Mouse (Mus musculus): Measurements from ENCODE around the gene Ano2.
A peak's percentile ranks its signal among the peaks of the same experiment; 100 is the strongest.

The Ano2 gene

DNA sequence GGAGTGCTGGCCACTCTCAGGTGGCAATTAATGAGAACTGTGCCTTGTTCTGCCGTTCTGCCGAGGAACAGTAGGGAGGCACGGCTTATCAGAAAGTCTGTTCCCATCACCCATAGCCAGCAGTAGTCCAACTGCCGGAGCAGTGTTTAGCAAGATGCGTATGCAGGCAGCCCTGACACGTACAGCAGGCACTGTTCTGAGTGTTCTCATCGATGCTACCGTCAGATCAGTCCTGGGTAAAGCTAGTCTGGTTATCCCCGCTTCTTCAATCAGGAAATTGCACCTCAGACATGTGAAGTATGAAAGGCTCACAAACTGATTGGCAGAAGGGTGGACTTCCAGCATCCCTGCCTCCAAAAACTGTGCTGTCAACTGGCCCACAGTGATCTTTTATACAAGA is 224.2 kb downstream of the Ano2 start:
- no peak for DNase-seq (ENCODE audit: low spot score in 2 of 2)

DNA sequence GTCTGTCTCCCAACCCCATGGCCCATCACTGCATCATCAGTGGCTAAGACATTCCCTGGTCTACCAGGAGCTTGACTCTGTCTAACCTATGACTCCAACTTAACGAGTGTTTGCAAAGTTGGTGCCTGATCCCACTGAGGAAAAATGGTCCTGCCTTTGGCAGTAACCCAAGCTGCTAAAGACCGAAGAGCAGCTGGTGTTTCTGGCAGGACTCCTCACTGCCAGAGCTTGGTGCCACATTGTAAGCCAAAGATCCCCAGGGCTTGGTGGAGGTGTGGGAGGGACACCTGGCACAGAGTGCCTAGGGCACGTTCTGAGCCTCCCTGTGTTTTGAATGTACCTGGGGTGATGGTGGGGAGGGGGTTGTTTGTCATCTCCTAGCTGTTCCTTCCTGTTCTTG is 232.5 kb downstream of the Ano2 start:
- DNase-seq (ENCODE audit: low spot score in 2 of 2): no peak

DNA sequence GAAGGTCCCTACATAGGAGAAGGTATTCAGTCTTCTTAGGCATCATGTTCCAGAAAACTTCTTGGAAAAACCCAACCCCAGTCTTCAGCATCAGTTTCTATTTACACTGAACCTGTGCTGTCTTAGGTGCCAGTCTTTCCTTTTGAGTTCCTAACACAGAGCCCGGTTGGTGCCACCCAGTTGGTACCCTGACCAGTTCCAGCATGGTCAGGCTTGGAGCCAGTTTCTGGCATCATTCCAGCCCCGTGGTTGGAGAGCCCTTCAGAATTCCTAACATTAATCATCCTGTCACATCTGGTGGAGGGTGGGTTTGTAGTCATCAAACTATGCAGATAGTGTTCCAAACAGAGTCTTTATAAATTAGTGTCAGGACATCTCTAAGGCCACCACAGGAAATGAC is 234.8 kb downstream of the Ano2 start:
- no peak for DNase-seq (ENCODE audit: low spot score in 2 of 2)

DNA sequence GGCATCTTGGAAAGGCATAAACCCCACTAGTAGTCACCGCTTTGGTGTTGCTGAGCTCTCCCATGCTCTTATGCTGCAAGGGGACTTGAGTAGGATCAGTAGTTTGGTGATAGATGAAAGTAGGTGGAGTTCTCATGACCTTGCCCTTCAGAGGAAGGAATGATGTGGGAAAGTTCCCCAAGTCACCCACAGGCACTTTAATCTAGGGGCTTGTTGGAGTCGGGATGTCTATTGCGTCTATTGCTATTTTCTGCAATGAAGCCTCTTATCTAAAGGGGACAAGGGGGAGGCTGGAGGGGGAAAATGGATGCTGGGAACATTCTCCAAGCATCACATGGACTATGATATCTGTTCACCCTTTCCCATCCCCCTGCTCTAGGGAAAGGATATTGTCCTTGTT is 235.6 kb downstream of the Ano2 start:
- peak in 1 of 2 experiments; percentile 14 for DNase-seq (ENCODE audit: low spot score in 2 of 2)

DNA sequence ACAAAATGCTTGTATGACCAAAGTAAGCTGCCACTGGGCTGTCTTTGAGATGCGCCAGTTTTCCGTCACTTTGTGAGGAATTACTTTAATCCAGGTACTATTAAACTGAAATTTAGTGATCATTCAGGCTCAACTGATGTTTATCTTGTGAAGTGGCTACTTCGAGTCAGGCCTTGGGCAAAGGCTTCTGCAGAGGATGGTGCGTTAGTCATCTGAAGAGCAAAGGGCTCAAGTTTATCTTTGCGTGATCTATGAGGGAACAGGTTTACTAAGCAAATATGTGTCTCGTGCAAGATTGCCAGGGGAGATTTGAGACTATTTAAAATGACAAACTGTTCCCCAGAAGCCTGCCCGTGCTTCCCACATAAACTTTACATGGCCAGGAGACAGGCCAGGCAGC is 241.7 kb downstream of the Ano2 start:
- DNase-seq (ENCODE audit: low spot score in 2 of 2): no peak

DNA sequence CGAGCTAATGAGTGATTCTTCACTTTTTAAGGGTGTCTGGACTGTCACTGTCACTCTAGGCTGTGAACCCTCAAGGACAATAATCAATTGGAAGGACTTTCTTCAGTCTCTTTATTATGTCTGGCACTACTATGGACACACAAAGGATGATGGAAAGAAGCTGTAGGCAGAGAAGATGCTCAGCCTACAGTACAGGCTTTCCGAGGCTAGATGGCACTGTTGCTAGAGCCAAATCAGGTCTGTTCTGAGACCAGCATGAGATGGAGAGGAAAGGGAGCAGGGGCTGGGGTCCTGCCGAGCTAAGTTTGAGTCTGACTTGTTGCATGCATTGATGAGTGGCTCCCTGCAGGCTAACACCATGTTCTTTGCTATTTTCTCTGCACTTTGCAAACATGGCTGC is 264.7 kb downstream of the Ano2 start:
- peak; percentile 9 to 14 for DNase-seq (ENCODE audit: low spot score in 2 of 2)

DNA sequence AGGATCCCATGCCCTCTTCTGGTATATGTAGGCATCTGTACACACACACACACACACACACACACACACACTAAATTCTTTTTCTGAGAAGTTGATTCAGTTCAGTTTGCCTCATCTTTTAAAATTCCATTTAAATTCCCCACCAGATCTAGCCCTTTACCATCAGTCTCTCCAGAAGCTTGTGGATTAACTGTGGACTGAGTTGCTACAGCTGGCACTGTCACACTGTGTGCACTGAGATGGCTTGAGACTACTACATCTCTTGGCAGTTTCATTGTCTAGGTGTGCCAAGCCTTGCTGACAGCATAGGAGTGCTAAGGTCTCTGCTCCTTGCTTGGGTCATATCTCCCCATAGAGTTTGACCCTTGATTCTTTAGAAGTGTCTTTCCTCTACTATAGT is 283.3 kb downstream of the Ano2 start:
- DNase-seq (ENCODE audit: low spot score in 2 of 2): no peak

DNA sequence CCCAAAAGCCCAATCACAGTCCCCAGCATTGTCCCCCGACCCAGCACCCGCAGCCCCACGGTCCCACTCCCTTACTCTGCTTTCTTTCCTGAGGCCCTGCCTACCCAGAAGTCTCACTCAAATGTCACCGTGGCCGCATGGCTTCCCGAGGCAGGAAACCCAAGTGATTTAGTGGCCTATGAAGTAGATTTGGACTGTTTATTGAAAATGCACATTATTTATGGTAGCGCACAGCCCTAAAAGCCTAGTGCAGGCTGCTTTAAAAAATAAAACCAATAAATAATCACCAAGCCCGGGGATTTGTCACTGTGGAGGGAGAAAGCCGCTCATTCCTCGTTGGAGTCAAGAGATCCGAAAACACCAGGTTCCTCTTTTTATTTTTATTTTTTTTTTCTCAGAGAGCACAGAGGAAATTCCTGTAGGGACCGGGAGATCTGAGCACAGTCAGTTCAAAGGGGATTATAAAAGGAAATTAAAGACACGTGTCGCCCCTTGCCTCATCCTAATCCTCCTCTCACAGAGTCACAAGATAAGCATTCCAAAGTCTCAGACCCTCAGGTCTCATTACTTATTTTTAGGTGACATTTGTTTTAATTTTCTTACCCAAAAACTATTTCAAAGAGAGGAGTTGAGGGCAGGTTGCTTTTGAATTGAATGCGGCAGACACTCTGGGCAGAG is 285.7 kb downstream of the Ano2 start:
- no peak for DNase-seq (ENCODE audit: low spot score in 2 of 2)

DNA sequence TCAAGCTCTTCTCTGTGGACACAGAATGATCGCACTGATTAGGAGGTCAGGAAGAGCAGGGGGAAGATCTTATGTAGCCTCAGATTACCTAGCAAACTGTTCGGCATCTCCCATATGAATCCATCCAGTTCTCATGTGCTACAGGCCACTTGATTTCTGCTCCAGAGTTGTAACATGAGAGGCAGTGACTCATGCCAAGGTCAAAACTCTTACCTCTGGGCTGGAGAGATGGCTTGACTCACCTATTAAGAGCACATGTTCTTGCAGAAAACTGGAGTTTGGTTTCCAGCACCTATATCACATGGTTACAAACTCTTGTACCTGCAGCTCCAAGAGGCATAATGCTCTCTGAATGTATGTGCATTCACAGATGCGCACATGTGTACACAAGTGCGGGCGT is 289.4 kb downstream of the Ano2 start:
- DNase-seq (ENCODE audit: low spot score in 2 of 2): no peak

DNA sequence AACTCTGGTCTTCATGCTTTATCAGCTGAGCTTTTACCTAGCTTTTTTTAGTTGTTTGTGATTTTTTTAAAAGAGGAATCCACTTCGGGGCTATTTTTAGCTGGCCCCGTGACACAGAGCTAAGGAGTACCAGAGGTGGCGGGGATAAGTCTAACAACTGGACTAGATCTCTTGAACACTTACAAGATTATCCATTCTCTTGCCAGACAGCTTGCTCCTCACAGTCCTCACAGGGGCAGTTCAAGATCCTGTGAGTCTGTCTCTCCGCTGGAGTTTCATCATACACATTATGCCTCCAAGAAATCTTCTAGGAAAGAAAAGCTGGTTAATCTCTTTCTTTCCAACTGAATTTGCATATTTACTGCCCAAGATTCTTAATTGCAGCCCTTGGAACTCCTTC is 293.8 kb downstream of the Ano2 start:
- no peak for DNase-seq (ENCODE audit: low spot score in 2 of 2)

DNA sequence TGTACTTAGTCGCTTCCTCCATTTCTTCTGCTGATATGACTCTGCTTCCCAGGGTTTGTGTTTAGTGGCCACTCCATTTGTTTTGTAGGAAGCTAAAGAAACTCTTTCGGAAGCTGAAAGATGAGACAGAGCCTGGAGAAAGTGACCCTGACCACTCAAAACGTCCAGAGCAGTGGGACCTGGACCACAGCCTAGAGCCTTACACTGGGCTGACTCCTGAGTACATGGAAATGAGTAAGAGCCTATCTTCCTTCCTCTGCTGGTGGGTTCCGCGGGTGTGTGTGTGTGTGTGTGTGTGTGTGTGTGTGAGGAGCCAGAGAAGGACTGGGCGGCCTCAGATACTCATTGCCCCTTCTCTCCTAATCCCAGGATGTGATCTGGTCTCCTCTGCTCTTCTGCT is 302.5 kb downstream of the Ano2 start:
- DNase-seq (ENCODE audit: low spot score in 2 of 2): peak; percentile 11 to 34

DNA sequence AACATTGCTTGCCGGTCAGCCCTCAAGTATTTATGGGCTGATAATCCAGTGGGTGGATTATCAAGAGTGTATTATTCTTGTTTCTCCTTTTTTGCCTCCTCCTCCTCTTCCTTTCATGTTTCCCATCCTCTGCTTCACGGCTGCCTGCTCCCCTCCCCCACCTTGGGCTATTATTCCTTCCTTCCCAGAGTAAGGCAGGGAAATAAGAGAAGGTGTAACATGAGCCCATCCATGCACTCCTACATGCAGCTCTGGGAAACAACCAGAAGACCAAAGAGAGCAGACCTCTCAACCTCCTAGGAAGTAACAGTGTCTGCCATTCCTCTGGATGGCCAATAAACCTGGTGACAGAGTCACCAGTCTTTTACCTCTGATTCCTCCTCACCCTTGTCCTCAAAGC is 311.6 kb downstream of the Ano2 start:
- DNase-seq (ENCODE audit: low spot score in 2 of 2): no peak

DNA sequence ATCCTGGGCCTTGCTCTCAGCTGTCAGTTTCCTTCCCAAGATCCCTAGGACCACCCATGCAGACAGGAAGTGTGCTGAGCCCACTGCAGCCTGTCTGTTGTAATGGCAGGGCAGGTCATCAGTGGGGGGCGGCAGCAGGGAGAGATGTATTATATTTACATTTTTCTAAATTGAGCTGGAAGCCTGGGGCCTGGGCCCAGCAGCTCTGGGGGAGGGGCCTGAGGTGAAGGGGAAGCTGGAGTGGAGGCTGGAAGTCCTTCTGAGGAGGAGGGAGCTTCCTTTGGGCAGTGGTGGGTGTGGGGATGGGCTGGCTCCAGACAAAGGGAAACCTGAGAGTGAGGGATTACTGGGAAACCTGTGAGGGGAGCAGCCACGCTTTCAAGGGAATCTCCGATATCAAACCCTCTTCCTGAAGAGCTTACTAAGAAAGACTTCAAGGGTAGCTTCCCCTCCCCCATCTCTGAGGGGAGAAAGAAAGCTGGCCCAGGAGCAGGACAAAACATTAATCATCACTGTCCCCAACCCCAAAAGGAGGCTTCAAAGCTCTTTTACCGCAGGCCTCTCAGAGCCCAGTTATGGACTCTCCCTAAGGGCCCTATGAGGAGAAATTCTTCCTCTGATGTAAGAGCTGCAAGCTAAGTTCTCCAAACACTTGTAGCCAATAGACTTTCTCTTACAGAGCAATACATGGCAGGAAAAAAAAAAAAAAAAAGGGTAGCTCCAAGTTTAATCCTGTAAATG is 313.0 kb downstream of the Ano2 start:
- DNase-seq (ENCODE audit: low spot score in 2 of 2): peak in 1 of 2 experiments; percentile 9

DNA sequence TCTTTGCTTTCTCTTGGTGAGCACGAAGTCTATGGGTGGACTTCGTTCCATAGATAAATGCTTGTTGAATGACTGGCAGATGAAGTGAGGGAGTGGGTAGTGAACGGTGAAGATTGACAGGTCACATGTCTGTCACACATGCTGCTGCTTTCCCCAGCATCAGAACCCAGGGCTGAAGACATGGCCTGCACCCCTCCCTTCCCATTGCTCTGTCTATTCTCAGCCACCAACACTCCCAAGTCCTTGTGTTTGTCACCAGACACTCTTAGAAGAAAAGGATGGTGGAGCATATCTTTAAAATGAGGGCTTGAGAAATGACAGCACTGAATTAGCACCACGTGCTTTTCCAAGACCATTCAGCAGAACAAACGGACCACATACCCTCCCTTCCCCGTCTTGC is 316.4 kb downstream of the Ano2 start:
- no peak for DNase-seq (ENCODE audit: low spot score in 2 of 2)

DNA sequence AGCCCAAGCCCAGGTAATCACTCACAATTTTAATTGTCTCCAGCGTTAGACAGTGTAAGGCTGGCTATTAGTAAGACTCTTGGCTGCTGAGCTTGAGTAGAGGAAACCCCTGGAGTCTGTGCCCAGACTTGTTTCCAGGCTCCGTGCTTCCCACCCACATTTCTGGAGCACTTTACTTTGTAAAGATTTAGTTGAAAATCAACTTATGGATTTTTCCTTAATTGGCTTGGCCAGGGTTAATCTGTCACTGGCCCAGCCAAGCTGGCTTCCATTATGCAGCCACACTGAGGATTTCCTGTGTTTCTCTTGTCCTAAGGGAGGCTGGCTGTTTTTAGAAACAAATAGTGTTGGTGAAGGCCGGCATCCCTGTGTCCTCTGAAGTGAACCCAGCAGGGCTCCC is 318.9 kb downstream of the Ano2 start:
- peak; percentile 23 to 52 for DNase-seq (ENCODE audit: low spot score in 2 of 2)

DNA sequence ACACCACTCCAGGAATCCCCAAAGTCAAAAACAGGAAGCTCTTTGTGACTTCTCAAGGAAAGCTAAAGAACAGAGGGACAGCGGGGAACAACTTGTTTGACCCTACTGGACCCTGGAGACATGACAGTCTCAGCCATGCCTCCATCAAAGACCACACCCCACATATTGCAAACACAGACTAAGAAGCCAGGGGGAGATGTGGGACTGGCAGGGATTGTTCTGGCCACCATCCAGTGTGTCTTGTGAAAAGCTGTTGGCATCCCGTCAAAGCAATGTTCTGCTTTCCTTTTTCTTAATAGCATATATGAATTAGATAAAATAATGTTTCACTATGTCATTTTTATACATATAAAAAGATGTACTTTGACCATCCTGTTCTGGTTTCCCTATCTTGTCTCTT is 326.8 kb downstream of the Ano2 start:
- no peak for DNase-seq (ENCODE audit: low spot score in 2 of 2)

DNA sequence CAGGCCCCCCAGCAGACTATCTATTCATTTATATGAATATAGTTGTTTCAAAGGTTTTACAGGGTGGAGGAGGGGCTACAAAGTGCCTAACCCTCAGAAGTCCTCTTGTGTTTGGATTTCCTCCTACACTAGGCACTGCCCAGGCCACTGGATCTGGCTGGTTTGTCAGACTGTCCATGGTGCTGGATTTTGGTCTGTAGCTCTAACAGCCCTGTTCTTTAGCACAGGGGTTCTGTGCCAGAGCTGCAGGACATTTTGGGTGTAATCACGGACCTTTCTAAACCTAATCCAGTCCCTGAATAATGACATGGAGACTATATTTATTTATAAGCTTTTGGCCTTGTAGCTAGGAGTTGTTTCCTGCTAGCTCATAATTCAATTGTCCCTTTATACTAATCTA is 328.2 kb downstream of the Ano2 start:
- peak in 1 of 2 experiments; percentile 10 for DNase-seq (ENCODE audit: low spot score in 2 of 2)

DNA sequence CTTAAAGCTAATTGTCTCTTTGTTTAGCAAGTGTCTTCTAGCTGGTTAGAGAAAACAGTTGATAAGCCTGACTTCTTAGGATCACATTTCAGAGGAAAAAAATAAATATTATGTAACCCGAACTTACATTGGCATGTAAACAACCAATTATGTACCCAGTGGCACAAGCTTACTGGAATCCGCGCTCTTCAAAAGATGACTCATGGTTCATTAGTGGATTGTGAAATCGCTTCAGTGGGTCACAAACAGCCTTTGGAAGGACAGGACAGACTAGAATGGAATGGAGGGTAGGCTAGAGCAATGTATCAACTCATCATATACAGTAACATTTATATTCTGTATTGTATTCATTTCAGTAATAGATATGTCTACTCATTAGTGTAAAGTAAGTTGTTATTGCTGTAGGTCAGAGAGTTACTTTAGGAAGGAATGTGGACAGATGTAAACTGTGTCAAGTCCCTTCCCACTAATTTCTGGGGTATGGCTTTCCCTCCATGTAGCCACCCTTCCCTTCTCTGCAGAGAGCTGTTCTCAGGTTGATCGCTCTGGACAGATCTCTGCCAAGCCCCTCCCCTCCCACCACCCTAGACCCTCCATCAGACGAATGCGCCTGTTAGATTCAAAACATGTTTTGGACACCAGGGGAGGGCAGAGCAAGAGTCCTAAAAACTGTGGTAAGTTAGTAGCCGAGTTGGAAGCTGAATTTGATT is 343.6 kb downstream of the Ano2 start:
- no peak for DNase-seq (ENCODE audit: low spot score in 2 of 2)

DNA sequence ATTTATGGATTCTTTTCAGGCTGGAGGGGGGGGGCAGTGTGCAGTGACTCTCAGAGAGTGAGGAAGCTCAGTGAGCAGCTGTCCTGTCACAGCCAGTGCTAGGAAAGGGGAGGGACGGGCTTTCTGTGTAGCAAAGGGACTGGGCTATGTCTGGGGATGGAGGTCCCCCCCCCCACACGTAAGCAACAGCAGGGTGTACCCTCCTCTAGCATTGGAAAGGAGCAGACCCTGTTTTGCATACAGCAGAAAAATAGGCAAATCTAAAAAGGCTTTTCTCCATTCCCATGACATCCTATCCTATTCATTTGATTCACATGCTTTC is 344.1 kb downstream of the Ano2 start:
- DNase-seq (ENCODE audit: low spot score in 2 of 2): no peak

DNA sequence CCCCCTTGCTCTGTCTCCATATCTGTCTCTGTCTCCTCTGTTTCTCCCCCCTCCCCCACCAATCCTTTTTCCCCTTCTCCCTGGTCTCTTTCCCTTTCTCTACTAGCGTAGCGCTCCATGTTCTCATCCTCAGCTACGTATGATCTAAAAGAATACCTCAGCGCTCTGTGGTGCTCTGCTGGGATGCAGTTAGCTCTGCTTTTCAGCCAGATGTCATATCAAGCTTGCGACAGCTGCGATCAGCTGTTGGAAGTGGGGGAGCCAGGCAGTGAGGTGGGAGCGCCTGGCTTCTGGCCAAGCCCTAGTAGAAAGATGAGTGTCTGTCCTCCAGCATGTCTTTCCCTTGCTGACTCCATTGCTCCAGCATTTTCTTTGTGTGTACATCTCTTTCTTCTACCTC is 344.5 kb downstream of the Ano2 start:
- peak; percentile 31 to 70 for DNase-seq (ENCODE audit: low spot score in 2 of 2)

DNA sequence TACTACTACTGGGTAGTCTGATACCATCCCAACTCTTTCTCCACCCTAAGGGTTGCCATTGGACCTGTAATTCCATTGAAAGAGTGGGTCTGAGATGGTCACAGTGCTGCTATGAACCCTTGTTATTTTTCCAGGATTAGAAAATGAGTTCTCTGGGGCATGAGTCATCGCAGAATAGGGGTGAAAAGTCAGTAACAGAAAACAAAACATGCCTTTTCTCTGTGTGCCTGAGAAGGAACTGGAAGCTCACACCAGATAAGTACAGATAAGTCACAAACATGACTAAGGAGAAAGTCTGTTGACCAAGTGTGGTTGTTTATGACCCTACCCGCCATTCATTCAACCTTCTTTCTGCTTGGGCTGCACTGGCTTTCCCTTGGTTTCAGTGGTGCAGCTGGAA is 345.4 kb downstream of the Ano2 start:
- peak; percentile 27 to 30 for DNase-seq (ENCODE audit: low spot score in 2 of 2)

DNA sequence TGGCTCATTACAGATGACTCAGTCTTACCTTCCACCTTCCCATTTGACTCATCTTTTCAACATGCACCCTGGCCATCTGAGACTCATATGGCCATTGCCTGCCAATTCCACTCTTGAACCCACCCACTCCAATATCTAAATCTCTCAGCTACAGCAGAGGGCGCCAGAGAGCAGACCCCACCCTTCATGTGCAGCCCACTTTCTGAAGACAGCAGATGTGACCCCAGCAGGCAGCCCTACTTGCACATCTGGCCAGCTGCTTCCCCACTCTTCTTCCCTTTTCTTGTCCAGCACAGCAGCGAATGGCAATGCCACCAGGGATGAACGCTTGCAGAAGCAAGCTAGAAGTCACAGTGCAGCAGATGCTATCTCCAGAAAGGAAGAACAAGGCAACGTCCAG is 355.7 kb downstream of the Ano2 start:
- peak; percentile 5 to 23 for DNase-seq (ENCODE audit: low spot score in 2 of 2)

DNA sequence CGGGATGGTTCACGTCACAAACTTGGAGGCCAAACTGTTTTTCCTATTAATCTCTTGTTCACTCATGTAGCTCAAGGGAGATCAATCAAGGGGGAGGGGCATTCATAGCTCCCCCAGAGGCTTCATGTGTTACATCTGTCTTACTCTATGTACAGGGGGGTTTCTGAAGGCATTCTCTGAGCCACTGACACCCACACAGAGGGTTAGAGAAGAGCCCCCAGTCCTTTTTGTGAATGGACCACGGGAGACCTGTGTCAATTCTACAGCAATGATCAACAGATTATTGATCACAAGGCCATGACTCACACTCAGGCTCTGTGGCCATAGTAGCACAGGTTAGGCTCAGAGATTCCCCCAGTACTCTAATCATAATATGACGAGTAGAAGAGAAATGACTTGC is 358.0 kb downstream of the Ano2 start:
- no peak for DNase-seq (ENCODE audit: low spot score in 2 of 2)

All from heart, adult 9 months (tissue).